Mouse (Mus musculus): Measurements from ENCODE around the gene Gm11627.
"Not testable (repeated sequence)": the region's sequence is repeated elsewhere in the genome, so short reads cannot be mapped to it uniquely, and the experiment has no call there.

Gene Gm11627

GRCm38 (mm10) chr11:102564952-102565671, 14.1 kb downstream of the Gm11627 start:
- in situ Hi-C loops (cut with MboI), result not testable (repeated sequence)

GRCm38 (mm10) chr11:102558704-102559103, 20.6 kb downstream of the Gm11627 start:
- in situ Hi-C loops (cut with MboI), result no loop called here

GRCm38 (mm10) chr11:102557386-102557785, 21.9 kb downstream of the Gm11627 start:
- in situ Hi-C loops (cut with MboI), result no loop called here

- in situ Hi-C loops (cut with MboI), result no loop called here
Observed at GRCm38 (mm10) chr11:102556716-102557074, 22.6 kb downstream of the Gm11627 start.

GRCm38 (mm10) chr11:102556031-102556715, 23.1 kb downstream of the Gm11627 start, which contains the start of gene Gpatch8:
Gene Gpatch8, minus strand, starts transcription at chr11:102556392.
- in situ Hi-C loops (cut with MboI), result no loop called here

- in situ Hi-C loops (cut with MboI), result no loop called here
Observed at GRCm38 (mm10) chr11:102555400-102556030, 23.7 kb downstream of the Gm11627 start.

GRCm38 (mm10) chr11:102552051-102552450, 27.2 kb downstream of the Gm11627 start:
- in situ Hi-C loops (cut with MboI), result no loop called here

GRCm38 (mm10) chr11:102551176-102551575, 28.1 kb downstream of the Gm11627 start:
- in situ Hi-C loops (cut with MboI), result no loop called here

GRCm38 (mm10) chr11:102541471-102541870, 37.8 kb downstream of the Gm11627 start:
- in situ Hi-C loops (cut with MboI), result no loop called here

- in situ Hi-C loops (cut with MboI), result not testable (repeated sequence)
Observed at GRCm38 (mm10) chr11:102540286-102540685, 39.0 kb downstream of the Gm11627 start.

GRCm38 (mm10) chr11:102539690-102540089, 39.6 kb downstream of the Gm11627 start:
- in situ Hi-C loops (cut with MboI), result no loop called here

- in situ Hi-C loops (cut with MboI), result no loop called here
Observed at GRCm38 (mm10) chr11:102536210-102536609, 43.1 kb downstream of the Gm11627 start.

- in situ Hi-C loops (cut with MboI), result no loop called here
Observed at GRCm38 (mm10) chr11:102534078-102534477, 45.2 kb downstream of the Gm11627 start.

GRCm38 (mm10) chr11:102531425-102531824, 47.8 kb downstream of the Gm11627 start:
- in situ Hi-C loops (cut with MboI), result no loop called here

Data from mature B cell (primary cell).